Mouse (Mus musculus) spleen, postnatal 0 days (tissue): ENCODE data around the gene Pbx1. TPM values are rescaled to one million over a fixed set of nuclear protein-coding genes. Genes with fewer than 3 reads are reported as not detected.

ENCODE experiments used
- polyA plus RNA-seq: library from polyadenylated mRNA; unstranded; fragments of >200 nt; fragmentation: Nextera tagmentation; extraction: Ambion mirVana; gene quantifications from 2 replicates; pipeline ENCODE4 v1.2.1, GENCODE M21; 2015

Gene Pbx1
- polyA plus RNA-seq: 10.7 and 14.7 TPM in 2 replicates

GRCm38 (mm10) chr1:168432232-168432280, at the start of gene Pbx1:
TSS of gene Pbx1 (minus strand) at chr1:168432270.

